Mouse (Mus musculus): ENCODE data around the gene Gm2696.
"Not testable (repeated sequence)": the region's sequence is repeated elsewhere in the genome, so short reads cannot be mapped to it uniquely, and the experiment has no call there.

The Gm2696 gene

DNA sequence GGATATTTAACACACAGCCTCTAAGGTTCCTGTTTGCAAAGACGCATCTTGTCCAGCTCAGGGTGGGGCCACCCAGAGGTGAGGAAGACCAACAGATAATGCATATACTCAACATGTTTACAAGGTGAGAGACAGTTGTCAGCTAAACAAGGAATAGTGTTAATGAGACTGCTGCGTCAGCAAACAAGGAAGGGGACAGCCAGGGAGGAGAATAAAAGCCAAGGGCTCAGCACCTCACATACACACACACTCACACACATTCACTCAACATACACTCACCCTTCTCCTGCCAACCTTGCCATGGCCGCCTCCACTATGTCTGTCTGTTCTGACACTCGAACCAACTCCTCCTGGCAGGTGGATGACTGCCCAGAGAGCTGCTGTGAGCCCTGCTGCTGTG is at the start of gene Gm2696:
Gene Gm2696 (plus strand): TSS at position 301 of the 400 bp plus-strand sequence.
- no peak for DNase-seq

GRCm38 (mm10) chr10:77769727-77770126 is 44.8 kb upstream of the Gm2696 start:
- DNase-seq: no peak

- DNase-seq: not testable (repeated sequence)
Observed at GRCm38 (mm10) chr10:77771225-77771624, 43.3 kb upstream of the Gm2696 start, which contains the start of gene Gm3238. Gene Gm3238, minus strand, starts transcription at chr10:77771325.

DNA sequence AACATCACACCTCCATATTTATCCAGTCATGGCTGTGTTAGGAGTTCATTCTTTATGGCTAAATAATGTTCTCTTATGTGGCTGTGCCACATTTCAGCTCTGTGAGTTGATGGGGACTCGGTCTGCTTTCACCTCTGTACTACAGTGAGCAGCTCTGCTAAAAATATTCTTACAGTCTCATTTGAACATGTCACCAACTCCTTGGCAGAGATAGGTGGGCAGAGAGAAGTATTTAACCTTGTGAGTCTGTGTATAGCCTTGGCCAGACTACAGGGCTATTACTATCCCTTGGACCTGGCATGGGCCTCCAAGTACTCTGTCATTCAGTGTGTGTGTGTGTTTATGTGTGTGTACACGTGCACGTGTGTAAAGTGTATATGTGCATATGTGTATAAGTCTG is 42.3 kb upstream of the Gm2696 start:
- not testable (repeated sequence) for DNase-seq

DNA sequence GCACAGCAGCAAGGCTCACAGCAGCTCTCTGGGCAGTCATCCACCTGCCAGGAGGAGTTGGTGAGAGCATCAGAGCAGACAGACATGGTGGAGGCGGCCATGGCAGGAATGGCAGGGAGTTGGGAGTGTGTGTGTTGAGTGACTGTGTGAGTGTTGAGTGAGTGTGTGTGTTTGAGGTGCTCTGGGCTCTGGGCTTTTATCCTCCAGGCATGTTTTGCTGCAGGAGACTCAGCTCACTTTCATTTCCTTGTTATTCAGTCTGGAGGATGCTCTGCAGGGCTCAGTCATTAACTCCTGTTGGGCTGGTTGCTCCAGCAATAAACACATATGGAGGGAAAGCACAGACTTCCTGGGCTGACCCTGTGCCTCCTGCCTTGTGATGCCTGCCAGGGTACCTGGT is 37.6 kb upstream of the Gm2696 start, which contains the start of gene Gm7138:
Gene Gm7138 (minus strand): TSS at position 101 of the 400 bp plus-strand sequence.
- DNase-seq: not testable (repeated sequence)

DNA sequence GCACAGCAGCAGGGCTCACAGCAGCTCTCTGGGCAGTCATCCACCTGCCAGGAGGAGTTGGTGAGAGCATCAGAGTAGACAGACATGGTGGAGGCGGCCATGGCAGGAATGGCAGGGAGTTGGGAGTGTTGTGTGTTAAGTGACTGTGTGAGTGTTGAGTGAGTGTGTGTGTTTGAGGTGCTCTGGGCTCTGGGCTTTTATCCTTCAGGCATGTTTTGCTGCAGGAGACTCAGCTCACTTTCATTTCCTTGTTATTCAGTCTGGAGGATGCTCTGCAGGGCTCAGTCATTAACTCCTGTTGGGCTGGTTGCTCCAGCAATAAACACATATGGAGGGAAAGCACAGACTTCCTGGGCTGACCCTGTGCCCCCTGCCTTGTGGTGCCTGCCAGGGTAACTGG is 32.0 kb upstream of the Gm2696 start, which contains the start of gene Gm3250:
Gene Gm3250 (minus strand): TSS at position 101 of the 400 bp plus-strand sequence.
- DNase-seq: not testable (repeated sequence)

GRCm38 (mm10) chr10:77783396-77783795 is 31.1 kb upstream of the Gm2696 start:
- DNase-seq: not testable (repeated sequence)

DNA sequence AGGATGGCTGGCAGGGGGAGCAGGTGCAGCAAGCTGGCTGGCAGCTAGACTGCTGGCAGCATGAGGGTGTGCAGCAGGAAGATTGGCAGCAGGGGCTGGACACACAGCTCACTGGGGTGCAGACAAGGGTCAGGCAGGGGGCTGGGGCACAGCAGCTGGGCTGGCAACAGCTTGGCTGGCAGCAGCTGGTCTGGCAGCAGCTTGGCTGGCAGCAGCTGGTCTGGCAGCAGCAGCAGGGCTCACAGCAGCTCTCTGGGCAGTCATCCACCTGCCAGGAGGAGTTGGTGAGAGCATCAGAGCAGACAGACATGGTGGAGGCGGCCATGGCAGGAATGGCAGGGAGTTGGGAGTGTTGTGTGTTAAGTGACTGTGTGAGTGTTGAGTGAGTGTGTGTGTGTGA is 26.6 kb upstream of the Gm2696 start, which contains the start of gene Gm7137:
Gene Gm7137 (minus strand): TSS at position 325 of the 400 bp plus-strand sequence.
- DNase-seq: not testable (repeated sequence)

DNA sequence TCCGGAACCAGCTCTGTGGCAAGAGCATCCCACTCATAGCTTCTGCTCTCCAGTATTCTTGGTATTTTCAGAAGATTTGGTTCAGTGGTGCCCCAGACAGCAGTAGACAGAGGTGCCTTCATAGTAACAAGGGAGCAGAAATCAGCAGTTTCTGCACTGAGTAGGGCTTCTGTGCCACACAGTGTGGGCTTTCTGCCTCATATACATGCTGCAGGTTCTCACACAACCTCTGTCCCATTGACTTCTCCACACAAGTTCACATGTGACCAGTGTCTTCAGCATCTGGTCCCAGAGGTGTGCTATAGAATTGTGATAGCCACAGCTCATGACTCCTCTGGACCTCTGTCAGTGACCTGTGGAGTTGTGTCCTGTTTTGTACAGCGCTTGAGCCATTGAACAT is 25.9 kb upstream of the Gm2696 start:
- no peak for DNase-seq

GRCm38 (mm10) chr10:77794976-77795375 is 19.5 kb upstream of the Gm2696 start, which contains the start of gene Gm9639:
Gene Gm9639, minus strand, starts transcription at chr10:77795076.
- no peak for DNase-seq

GRCm38 (mm10) chr10:77797677-77798076 is 16.8 kb upstream of the Gm2696 start:
- DNase-seq: no peak

- not testable (repeated sequence) for DNase-seq
Observed at GRCm38 (mm10) chr10:77798164-77798920, 16.1 kb upstream of the Gm2696 start.

DNA sequence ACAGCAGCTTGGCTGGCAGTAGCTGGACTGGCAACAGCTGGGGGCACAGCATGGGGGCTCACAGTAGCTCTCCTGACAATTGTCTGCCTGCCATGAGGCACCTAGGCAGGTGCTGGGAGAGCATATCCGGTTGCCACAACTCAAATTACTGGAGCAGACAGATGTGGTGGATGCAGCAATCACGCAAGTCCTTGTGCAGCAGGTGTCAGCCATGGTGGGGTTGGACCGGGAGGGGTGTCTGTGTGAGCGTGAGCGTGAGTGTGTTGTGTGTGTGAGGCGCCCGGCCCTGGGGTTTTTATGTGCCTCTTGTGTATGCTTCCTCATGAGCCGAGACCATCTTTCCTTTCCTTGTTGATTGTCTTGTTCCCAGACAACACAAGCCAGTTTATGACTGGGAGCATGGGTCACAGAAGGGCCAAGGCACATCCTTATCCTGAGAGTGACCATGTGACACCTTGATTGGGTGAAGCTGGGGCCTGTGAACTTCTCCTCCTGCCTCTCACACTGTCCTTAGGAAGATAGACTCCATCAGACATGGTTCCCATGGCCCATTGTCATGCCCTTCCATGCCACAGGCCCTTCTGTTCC is 15.5 kb upstream of the Gm2696 start, which contains the start of gene Gm19668:
Gene Gm19668 (minus strand): TSS at position 213 of the 588 bp plus-strand sequence.
- DNase-seq: no peak

DNA sequence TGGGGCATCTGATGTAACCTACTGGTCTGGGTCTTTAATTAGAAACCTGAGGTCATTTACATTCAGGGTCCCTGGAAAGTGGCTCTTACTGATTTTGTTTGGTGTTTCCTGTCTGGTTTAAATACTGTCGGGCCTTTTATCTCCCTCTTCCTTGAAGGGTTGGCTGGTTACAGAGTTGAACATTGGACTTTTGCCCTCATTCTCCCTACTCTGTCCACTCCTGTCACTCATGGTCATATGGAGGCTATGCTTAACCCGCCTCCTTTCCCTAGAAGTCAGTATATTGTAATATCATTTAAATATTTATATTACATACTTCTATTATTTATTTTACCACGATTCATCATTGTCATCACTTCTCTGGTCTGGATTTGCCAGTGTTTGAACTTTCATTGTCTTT is 10.4 kb upstream of the Gm2696 start:
- DNase-seq: no peak

DNA sequence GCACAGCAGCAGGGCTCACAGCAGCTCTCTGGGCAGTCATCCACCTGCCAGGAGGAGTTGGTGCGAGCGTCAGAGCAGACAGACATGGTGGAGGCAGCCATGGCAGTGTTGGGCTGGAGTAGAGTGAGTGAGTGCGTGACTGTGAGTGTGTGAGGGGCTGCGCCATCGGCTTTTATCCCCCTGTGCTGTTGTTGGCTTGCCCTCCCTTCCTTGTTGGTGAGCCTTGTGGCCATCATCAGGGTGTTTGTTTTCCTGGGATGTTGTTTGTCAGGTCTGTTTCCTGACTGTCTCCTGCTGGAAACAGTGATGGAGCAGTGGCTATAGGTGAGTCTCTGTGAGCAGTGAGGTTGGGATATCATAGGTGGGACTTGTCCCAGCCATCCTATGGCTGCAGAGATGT is 2.7 kb upstream of the Gm2696 start, which contains the start of gene Gm9507:
Gene Gm9507 (minus strand): TSS at position 101 of the 400 bp plus-strand sequence.
- no peak for DNase-seq

GRCm38 (mm10) chr10:77815514-77815913 is 1.0 kb downstream of the Gm2696 start:
- DNase-seq: peak; percentile 39

DNA sequence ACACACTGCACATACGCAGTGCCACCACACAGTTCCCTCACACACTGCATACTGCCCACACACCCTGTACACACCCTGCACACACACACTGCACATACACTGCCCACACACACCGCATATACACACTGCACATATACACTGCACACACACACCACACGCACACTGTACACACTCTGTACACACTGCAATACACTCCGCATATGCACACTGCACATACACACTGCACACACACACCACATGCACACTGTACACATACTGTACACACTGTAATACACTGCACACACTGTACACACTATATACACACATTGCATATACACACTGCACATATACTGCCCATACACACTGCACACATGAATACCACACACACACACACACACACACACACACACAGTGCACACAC is 4.0 kb downstream of the Gm2696 start:
- DNase-seq: no peak

GRCm38 (mm10) chr10:77819203-77819602 is 4.7 kb downstream of the Gm2696 start:
- DNase-seq: no peak

GRCm38 (mm10) chr10:77826951-77827350 is 12.5 kb downstream of the Gm2696 start, which contains the start of gene Krtap10-4:
Gene Krtap10-4, minus strand, starts transcription at chr10:77827095.
- peak; percentile 2 for DNase-seq

GRCm38 (mm10) chr10:77835647-77836046 is 21.2 kb downstream of the Gm2696 start, which contains the start of gene Krtap10-10:
Gene Krtap10-10, plus strand, starts transcription at chr10:77835947.
- DNase-seq: no peak

GRCm38 (mm10) chr10:77839006-77839405 is 24.5 kb downstream of the Gm2696 start:
- no peak for DNase-seq

GRCm38 (mm10) chr10:77846503-77846902 is 32.0 kb downstream of the Gm2696 start, which contains the start of gene Gm36176:
Gene Gm36176, plus strand, starts transcription at chr10:77846803.
- DNase-seq: no peak

- no peak for DNase-seq
Observed at GRCm38 (mm10) chr10:77846961-77847360, 32.5 kb downstream of the Gm2696 start.
